Mouse (Mus musculus): ENCODE measurements at regions not wholly inside any gene's neighbourhood (a gene's known extent, or its start where the extent isn't known, plus 50 kb on each side); places are given as distances from the start of the nearest gene placed in this dataset.

DNA sequence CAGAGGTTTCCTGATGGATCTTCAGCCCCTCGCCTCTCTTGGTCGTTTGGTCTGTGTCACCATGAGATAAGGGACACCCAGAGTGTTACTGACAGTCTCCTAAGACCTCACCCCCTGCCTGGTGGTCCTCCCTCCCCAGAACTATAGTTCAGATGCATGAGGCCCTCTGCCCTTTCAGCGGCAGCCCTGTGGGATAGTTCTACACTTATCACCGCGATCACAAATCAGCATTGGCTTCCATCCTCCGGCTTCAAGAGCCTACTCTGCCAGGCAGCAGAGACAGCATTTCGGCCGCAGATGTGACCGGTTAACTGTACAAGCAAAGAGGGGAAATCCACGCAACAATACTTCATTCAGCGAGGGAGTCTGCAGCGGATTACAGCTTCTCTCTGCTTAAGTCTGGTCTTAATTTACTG, 193.8 kb upstream of the Adgrl2 start:
- H3K36me3 ChIP-seq = no peaks in the 10 kb centered on the region
- H3K4me3 ChIP-seq (replicated peaks) = peak overlapping the region; percentile 12; the same call in 1 of the 2 replicates
- peak; percentile 68 for ATAC-seq
- H3K27ac ChIP-seq = no peak overlapping the region; the same call in 1 of the 2 replicates
- H3K27me3 ChIP-seq = 0 out of 2 replicates have a peak, but pooled peaks cover 3% of the 10 kb centered on the region
- peaks cover 6% of the 10 kb centered on the region for H3K4me1 ChIP-seq (replicated peaks)
- H3K4me2 ChIP-seq (replicated peaks) = peak overlapping the region; percentile 40
- peak overlapping the region; percentile 46 for H3K9ac ChIP-seq (replicated peaks)
- H3K9me3 ChIP-seq = no peaks in the 10 kb centered on the region
- 13% methylated on average over 12 of the region's 12 CpGs for WGBS

DNA sequence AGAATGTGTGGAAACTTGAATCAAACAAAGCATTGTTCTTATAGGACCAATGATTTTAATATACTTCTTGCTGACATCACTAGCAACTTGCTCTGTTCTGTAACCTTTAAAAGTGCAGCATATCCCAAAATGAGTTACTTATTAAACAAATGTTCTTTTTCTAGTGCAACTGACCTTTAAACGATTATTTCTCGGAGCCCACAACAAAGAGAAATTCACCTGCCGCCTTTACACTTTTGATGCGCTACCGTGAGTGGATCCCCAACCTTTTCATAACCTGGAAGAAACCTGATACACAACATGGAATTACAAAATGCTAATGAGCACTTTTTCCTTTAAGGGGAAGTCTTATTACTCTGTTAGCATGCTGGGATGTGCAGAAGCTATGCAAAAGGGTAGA, 191.7 kb upstream of the Adgrl2 start:
- H3K27ac ChIP-seq = no peak overlapping the region
- no peak for ATAC-seq
- H3K36me3 ChIP-seq = no peaks in the 10 kb centered on the region
- H3K27me3 ChIP-seq = 0 out of 2 replicates have a peak, but pooled peaks cover 3% of the 10 kb centered on the region
- peaks cover 6% of the 10 kb centered on the region for H3K4me1 ChIP-seq (replicated peaks)
- WGBS = 90% methylated on average over 5 of the region's 5 CpGs
- H3K9ac ChIP-seq (replicated peaks) = no peak overlapping the region
- H3K9me3 ChIP-seq = no peaks in the 10 kb centered on the region
- H3K4me2 ChIP-seq (replicated peaks) = no peak overlapping the region
- no peak overlapping the region for H3K4me3 ChIP-seq (replicated peaks)

- Histone ChIP-seq H3K27me3 (0 out of 2 replicates have a peak, but pooled peaks cover 3% of the 10 kb centered on the region), H3K9me3 (no peaks in the 10 kb centered on the region), H3K4me1 (replicated peaks) (peaks cover 9% of the 10 kb centered on the region), H3K4me3 (replicated peaks) (no peak overlapping the region), H3K27ac (no peak overlapping the region), H3K9ac (replicated peaks) (no peak overlapping the region), H3K36me3 (no peaks in the 10 kb centered on the region), H3K4me2 (replicated peaks) (no peak overlapping the region)
- no peak for ATAC-seq
- 10% methylated on average over 8 of the region's 8 CpGs for WGBS
Measured at GRCm38 (mm10) chr3:149180129-149180528, 189.8 kb upstream of the Adgrl2 start.

GRCm38 (mm10) chr3:149179486-149180116, 189.2 kb upstream of the Adgrl2 start:
- Histone ChIP-seq H3K9ac (replicated peaks) (no peak overlapping the region), H3K4me3 (replicated peaks) (no peak overlapping the region), H3K27me3 (0 out of 2 replicates have a peak, but pooled peaks cover 3% of the 10 kb centered on the region), H3K27ac (no peak overlapping the region), H3K4me1 (replicated peaks) (peaks cover 15% of the 10 kb centered on the region), H3K9me3 (no peaks in the 10 kb centered on the region), H3K36me3 (no peaks in the 10 kb centered on the region), H3K4me2 (replicated peaks) (no peak overlapping the region)
- WGBS = 73% methylated on average over 11 of the region's 11 CpGs
- ATAC-seq = no peak

DNA sequence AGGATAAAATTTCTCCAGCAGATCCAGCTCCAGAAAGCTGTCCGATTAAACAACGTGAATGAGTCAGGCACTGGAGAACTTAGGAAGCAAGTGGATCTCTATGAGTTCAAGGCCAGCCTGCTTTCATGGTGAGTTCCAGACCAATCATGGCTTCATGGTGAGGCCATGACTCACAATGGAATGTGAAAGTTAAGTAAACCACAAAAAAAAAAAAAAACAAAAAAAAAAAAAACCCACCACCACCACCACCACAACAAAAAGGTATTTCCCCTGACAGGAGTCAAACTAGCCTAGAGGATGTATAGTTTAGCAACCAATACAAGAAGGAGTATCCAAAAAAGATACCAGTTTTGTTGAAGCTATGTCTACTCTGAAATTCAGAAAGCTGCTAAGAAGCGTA, 188.5 kb upstream of the Adgrl2 start:
- no peaks in the 10 kb centered on the region for H3K9me3 ChIP-seq
- no peak for ATAC-seq
- no peak overlapping the region for H3K4me3 ChIP-seq (replicated peaks)
- 0 out of 2 replicates have a peak, but pooled peaks cover 3% of the 10 kb centered on the region for H3K27me3 ChIP-seq
- H3K4me1 ChIP-seq (replicated peaks) = peaks cover 10% of the 10 kb centered on the region
- H3K36me3 ChIP-seq = no peaks in the 10 kb centered on the region
- 96% methylated on average over 3 of the region's 3 CpGs for WGBS
- H3K27ac ChIP-seq = no peak overlapping the region
- H3K4me2 ChIP-seq (replicated peaks) = no peak overlapping the region
- no peak overlapping the region for H3K9ac ChIP-seq (replicated peaks)

- Histone ChIP-seq H3K36me3 (no peaks in the 10 kb centered on the region), H3K9me3 (no peaks in the 10 kb centered on the region), H3K4me1 (replicated peaks) (peaks cover 9% of the 10 kb centered on the region), H3K27me3 (peaks cover 8% of the 10 kb centered on the region; the same call in 1 of the 2 replicates), H3K27ac (no peak overlapping the region), H3K9ac (replicated peaks) (no peak overlapping the region), H3K4me2 (replicated peaks) (no peak overlapping the region), H3K4me3 (replicated peaks) (no peak overlapping the region)
- ATAC-seq = peak; percentile 68; the same call in 1 of the 2 replicates
- WGBS = 68% methylated on average over 11 of the region's 11 CpGs
Measured at GRCm38 (mm10) chr3:149174689-149175390, 184.5 kb upstream of the Adgrl2 start.

DNA sequence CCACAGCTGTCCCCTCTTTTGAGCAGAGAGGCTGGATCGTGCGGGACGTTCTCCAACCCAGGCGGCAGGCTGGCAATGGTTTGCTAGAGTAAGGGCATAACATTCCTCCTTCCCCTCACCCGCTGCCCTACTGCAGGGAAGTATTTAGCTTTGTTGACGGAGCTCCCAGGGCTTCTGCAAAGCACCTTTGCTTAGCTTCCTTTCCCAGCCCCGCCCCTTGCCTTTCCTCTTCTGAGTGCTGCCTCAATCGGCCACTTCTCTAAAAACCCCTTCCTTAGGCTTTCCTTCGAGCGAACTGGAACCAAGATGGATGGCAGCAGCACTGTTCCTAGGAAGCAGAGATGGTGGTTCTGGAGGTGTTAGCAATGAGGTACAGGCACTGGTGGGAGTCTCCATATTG, 183.2 kb upstream of the Adgrl2 start:
- peaks cover 10% of the 10 kb centered on the region; the same call in 1 of the 2 replicates for H3K27me3 ChIP-seq
- H3K4me3 ChIP-seq (replicated peaks) = no peak overlapping the region
- H3K9ac ChIP-seq (replicated peaks) = no peak overlapping the region
- no peaks in the 10 kb centered on the region for H3K36me3 ChIP-seq
- H3K9me3 ChIP-seq = no peaks in the 10 kb centered on the region
- peaks cover 9% of the 10 kb centered on the region for H3K4me1 ChIP-seq (replicated peaks)
- H3K4me2 ChIP-seq (replicated peaks) = no peak overlapping the region
- WGBS = 60% methylated on average over 10 of the region's 10 CpGs
- no peak overlapping the region for H3K27ac ChIP-seq
- no peak for ATAC-seq

- Histone ChIP-seq H3K36me3 (no peaks in the 10 kb centered on the region), H3K27ac (no peak overlapping the region), H3K4me1 (replicated peaks) (peaks cover 9% of the 10 kb centered on the region), H3K9me3 (no peaks in the 10 kb centered on the region), H3K4me2 (replicated peaks) (no peak overlapping the region), H3K27me3 (peaks cover 10% of the 10 kb centered on the region; the same call in 1 of the 2 replicates), H3K9ac (replicated peaks) (no peak overlapping the region), H3K4me3 (replicated peaks) (no peak overlapping the region)
- WGBS = 91% methylated on average over 4 of the region's 4 CpGs
- ATAC-seq = no peak
Measured at GRCm38 (mm10) chr3:149171766-149172165, 181.4 kb upstream of the Adgrl2 start.

- ATAC-seq = no peak
- no peak overlapping the region for H3K4me2 ChIP-seq (replicated peaks)
- 85% methylated on average over 7 of the region's 7 CpGs for WGBS
Measured at GRCm38 (mm10) chr3:149170191-149170590, 179.8 kb upstream of the Adgrl2 start.

DNA sequence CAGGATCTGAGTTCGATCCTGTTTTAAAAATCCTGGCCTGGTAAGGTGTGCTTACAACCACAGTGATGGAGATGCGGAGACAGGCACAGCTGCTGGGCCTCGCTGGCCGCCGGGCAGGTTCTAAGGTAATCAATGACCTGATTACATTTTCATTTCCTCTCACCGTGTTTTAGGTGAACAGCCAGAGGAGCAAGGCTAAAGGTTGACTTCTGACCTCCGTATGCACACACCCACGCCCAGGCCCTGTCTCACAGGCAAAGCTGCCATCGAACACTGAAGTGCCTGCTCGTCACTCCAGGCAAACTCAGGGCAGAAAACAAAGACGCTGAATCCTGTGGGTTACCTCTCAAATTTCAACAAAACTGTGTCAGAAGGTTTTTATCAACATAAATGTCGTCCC, 179.1 kb upstream of the Adgrl2 start:
- Histone ChIP-seq H3K4me3 (replicated peaks) (no peak overlapping the region), H3K4me2 (replicated peaks) (no peak overlapping the region), H3K4me1 (replicated peaks) (no peaks in the 10 kb centered on the region), H3K27ac (no peak overlapping the region), H3K27me3 (peaks cover 10% of the 10 kb centered on the region; the same call in 1 of the 2 replicates), H3K9me3 (no peaks in the 10 kb centered on the region), H3K9ac (replicated peaks) (no peak overlapping the region), H3K36me3 (no peaks in the 10 kb centered on the region)
- WGBS = 72% methylated on average over 12 of the region's 12 CpGs
- ATAC-seq = no peak

More at GRCm38 (mm10) chr3:149170191-149170590, 179.8 kb upstream of the Adgrl2 start:
- Histone ChIP-seq H3K4me3 (replicated peaks) (no peak overlapping the region), H3K9me3 (no peaks in the 10 kb centered on the region), H3K4me1 (replicated peaks) (peaks cover 7% of the 10 kb centered on the region), H3K27me3 (peaks cover 10% of the 10 kb centered on the region; the same call in 1 of the 2 replicates), H3K9ac (replicated peaks) (no peak overlapping the region), H3K27ac (no peak overlapping the region), H3K36me3 (no peaks in the 10 kb centered on the region)

DNA sequence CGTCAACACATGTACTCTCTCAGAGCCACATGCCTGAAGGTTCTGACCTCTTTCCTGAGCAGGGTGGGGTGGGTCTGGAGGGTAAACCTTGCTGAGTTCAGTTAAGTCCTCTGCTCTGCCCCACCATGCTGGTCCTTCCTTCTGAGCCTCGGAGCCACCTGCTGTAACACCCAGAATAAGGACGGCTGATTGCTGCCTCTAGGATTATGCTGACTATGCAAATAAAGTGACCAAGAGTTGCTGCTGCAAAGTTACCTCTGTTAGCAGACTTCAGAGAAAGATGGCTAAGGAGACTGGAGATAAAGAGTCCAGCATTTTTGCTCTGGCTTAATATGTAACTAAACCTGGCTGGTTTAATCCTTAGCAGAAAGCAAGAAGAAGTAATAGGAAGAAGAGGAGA, 177.6 kb upstream of the Adgrl2 start:
- WGBS = 58% methylated on average over 3 of the region's 3 CpGs
- Histone ChIP-seq H3K9me3 (no peaks in the 10 kb centered on the region), H3K4me2 (replicated peaks) (no peak overlapping the region), H3K27me3 (peaks cover 10% of the 10 kb centered on the region; the same call in 1 of the 2 replicates), H3K9ac (replicated peaks) (no peak overlapping the region), H3K36me3 (no peaks in the 10 kb centered on the region), H3K4me1 (replicated peaks) (no peaks in the 10 kb centered on the region), H3K4me3 (replicated peaks) (no peak overlapping the region), H3K27ac (no peak overlapping the region)
- no peak for ATAC-seq

DNA sequence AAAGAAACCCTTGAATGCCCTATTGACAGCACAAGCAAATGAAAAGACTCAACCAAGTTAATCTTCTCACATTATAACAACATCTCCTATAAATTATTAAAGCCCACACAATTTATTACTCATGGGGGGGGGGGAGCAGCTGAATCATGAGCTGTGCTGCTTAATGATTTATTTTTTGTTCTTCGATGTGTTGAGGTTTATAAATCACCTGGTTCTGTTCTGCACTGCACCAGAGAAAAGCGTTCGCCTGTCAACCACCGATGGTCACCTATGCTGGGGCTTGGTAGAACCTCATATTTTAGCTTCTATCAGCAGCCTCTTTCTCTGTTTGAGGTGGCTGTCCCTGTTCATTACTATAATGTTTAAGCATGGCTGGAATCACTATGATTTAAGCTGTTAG, 174.4 kb upstream of the Adgrl2 start:
- peaks cover 1% of the 10 kb centered on the region; the same call in 1 of the 2 replicates for H3K27me3 ChIP-seq
- H3K36me3 ChIP-seq = no peaks in the 10 kb centered on the region
- 90% methylated on average over 4 of the region's 4 CpGs for WGBS
- no peak for ATAC-seq
- no peaks in the 10 kb centered on the region for H3K9me3 ChIP-seq
- H3K4me1 ChIP-seq (replicated peaks) = no peaks in the 10 kb centered on the region
- no peak overlapping the region for H3K4me2 ChIP-seq (replicated peaks)
- H3K9ac ChIP-seq (replicated peaks) = no peak overlapping the region
- no peak overlapping the region for H3K27ac ChIP-seq
- no peak overlapping the region for H3K4me3 ChIP-seq (replicated peaks)

All from midbrain, embryonic 13.5 days (tissue).